Mouse (Mus musculus) T-helper 17 cell (primary cell): ENCODE measurements around the gene Vmn1r66.
"Not testable (repeated sequence)": the region's sequence is repeated elsewhere in the genome, so short reads cannot be mapped to it uniquely, and the experiment has no call there.

ENCODE experiments used
- in situ Hi-C, 2 experiments: fragments of 300-600 bp; cut with MboI, MseI; formaldehyde crosslinking; loops; 1 replicate in 1 of 2; 2 replicates in 1 of 2; pipeline ENCODE4 v1.15.1; 2025; ENCODE audit warnings: high pct_unique_total_duplicates in 2 of 2

Gene Vmn1r66

DNA sequence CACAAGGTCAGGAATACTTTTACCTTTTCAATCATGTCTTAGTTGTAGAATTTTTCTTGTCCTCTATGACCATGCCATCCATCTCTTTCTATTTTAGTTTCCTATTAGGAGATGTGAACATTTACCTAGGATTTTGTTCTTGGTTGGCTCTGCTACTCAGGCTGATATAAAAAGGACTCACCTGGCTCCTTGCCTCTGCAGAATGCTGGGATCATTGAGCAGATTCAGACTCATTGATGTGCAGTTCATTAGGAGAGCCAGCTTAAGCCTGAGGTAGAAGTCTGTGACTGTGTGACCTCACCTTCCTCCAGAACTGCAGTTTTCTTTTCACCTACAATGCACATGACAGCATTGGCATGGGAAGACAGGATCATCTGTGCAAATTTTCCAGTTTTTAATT, at the start of gene Vmn1r66:
Gene Vmn1r66, minus strand, starts transcription at position 101 of the 400 bp plus-strand sequence.
- in situ Hi-C loops: no loop called here

DNA sequence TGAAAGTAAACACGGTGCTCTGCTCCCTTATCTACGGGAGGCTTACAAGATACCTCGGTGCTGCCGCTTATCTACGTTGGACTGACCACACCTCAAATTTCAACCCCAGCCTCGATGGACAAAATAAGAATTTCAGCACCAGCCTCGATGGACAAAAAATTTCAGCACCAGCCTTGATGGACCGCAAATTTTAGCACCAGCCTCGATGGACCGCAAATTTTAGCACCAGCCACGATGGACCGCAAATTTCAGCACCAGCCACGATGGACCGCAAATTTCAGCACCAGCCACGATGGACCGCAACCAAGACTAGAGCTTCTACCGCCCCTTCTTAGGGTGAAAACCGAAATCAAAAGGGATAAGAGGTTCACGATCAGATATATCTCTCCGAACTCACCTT, 47.7 kb upstream of the Vmn1r66 start:
- in situ Hi-C loops: not testable (repeated sequence)

DNA sequence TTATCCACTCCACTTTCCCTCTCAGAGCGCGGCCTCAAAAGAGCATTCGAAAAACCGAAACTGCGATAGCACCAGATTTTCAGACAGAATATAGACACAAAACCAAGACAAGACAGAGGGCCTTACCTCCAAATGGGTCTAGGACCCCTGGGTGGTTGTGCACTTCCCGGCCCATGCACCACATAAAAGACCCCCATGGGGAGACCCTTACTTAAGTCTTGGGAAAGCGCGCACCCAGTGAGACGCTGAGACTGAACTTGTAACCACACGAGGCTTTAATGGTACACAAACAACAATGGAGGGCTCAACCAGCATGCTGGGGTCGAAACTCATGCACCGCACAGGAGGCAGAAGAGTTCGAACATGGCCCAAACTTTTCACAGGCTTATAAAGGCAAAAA, 25.7 kb downstream of the Vmn1r66 start:
- in situ Hi-C loops: no loop called here

DNA sequence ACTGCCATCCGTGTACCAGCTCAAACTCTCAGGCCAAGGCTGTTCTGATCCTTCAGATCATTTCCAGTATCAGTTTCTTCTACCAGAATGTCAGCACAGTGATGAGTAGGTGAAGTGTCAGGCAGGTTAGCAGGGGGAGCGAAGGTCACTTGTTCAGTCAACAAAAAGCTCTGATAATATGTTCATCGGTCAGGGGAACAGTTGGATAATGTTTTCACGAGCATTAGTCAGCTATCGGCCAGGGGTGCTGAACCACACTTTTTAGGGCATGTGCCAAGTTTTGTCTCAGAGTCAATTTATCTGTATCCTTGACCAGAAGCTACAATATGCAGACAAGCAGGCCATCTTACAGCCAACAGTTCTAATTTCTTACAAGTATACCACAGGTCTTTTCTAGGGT, 28.7 kb downstream of the Vmn1r66 start:
- in situ Hi-C loops: no loop called here
